Mouse (Mus musculus): ENCODE data around the gene Pfkfb2.
A peak's percentile ranks its signal among the peaks of the same experiment; 100 is the strongest.

DNA sequence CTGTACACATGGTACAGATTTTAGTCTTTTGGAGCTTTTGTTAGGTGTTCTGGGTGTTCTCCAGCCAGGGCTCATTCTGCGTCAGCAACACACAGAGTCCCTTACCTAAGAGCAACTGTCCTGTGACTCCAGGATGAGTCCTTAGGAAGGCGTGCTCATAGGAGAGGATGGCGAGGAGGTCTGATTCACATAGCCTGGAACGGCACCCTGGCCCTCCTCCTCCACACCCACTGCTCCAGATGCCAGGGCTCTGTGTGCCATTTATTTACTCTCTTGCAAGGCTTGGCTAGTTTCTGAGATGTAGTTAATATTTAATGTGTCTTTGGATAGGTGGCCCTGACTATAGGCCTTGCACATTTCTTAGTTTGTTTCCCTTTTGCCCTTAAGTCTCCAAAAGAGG, 4.6 kb upstream of the Pfkfb2 start:
- TF ChIP-seq CTCF (IDR thresholded peaks at IDR 0.05) (no peak), EP300 (IDR thresholded peaks at IDR 0.05) (peak; percentile 67)

All from lung, postnatal 0 days (tissue).